Mouse (Mus musculus): ENCODE results near the gene Clmn. TPM values are rescaled to one million over a fixed set of nuclear protein-coding genes. Genes with fewer than 3 reads are reported as not detected.

Clmn gene
- total and polyA plus RNA-seq, 3 experiments: not detected

DNA sequence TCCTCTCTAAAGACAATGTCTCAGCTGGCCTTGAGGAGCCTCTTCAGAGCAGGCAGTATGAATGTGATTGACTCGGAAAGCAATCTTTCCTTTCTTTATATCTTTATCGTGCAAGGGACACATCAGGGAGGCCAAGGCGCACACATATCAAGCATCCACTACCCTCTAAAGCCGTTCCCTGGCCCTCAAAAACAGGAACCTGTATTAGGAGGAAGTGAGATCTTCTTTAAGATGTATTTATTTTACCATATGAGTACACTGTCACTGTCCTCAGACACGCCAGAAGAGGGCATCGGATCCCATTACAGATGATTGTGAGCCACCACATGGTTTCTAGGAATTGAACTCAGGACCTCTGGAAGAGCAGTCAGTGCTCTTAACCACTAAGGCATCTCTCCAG, 122.6 kb downstream of the Clmn start (continued):
- TF ChIP-seq KAT2A (conservative IDR thresholded peaks at IDR 0.05; ENCODE audit: low read depth, low read length) (no peak), ETS1 (IDR thresholded peaks at IDR 0.05; ENCODE audit: low read depth, low read length) (peak; percentile 67), NRF1 (IDR thresholded peaks at IDR 0.05; ENCODE audit: insufficient read depth, low read depth, low read length, poor library complexity, severe bottlenecking) (no peak), POLR2AphosphoS2 (IDR thresholded peaks at IDR 0.05; ENCODE audit: low read length) (no peak), USF1 (IDR thresholded peaks at IDR 0.05; ENCODE audit: low read depth, low read length) (no peak), MYC (IDR thresholded peaks at IDR 0.05; ENCODE audit: low read depth, low read length) (peak; percentile 78), GATA1 (IDR thresholded peaks at IDR 0.05; ENCODE audit: low read depth, low read length) (peak; percentile 56; the same call in 1 of the 2 replicates), MYB (IDR thresholded peaks at IDR 0.05; ENCODE audit: low read depth, low read length) (no peak), USF2 (IDR thresholded peaks at IDR 0.05; ENCODE audit: borderline replicate concordance in 1 of 2, insufficient read depth in 1 of 2, low read depth in 1 of 2, low read length in 2 of 2) (no peak), CTCF (IDR thresholded peaks at IDR 0.05 in 2 of 3, conservative IDR thresholded peaks at IDR 0.05 in 1 of 3; ENCODE audit: control insufficient read depth in 1 of 3, insufficient read depth in 1 of 3, low read depth in 2 of 3, low read length in 3 of 3, poor library complexity in 1 of 3, severe bottlenecking in 1 of 3) (peak; percentile 6 to 48 (median 23); a peak in 2 of 6 replicates), CHD2 (IDR thresholded peaks at IDR 0.05; ENCODE audit: low read length) (no peak), MAX (IDR thresholded peaks at IDR 0.05; ENCODE audit: low read length) (no peak), GABPA (IDR thresholded peaks at IDR 0.05; ENCODE audit: low read depth, low read length) (no peak), TAL1 (IDR thresholded peaks at IDR 0.05; ENCODE audit: low read length) (peak; percentile 19; the same call in 1 of the 2 replicates), CHD1 (IDR thresholded peaks at IDR 0.05; ENCODE audit: low read depth, low read length) (no peak), ZNF384 (IDR thresholded peaks at IDR 0.05; ENCODE audit: low read depth, low read length) (no peak), ZKSCAN1 (IDR thresholded peaks at IDR 0.05; ENCODE audit: low read depth, low read length) (no peak), EP300 (IDR thresholded peaks at IDR 0.05; ENCODE audit: low read depth in 1 of 2, low read length in 2 of 2) (peak; percentile 52 to 70), RAD21 (IDR thresholded peaks at IDR 0.05; ENCODE audit: low read depth, low read length) (peak; percentile 20; the same call in 1 of the 2 replicates), MAZ (IDR thresholded peaks at IDR 0.05; ENCODE audit: low read depth, low read length) (no peak), SMC3 (IDR thresholded peaks at IDR 0.05; ENCODE audit: low read depth, low read length) (peak; percentile 43)

DNA sequence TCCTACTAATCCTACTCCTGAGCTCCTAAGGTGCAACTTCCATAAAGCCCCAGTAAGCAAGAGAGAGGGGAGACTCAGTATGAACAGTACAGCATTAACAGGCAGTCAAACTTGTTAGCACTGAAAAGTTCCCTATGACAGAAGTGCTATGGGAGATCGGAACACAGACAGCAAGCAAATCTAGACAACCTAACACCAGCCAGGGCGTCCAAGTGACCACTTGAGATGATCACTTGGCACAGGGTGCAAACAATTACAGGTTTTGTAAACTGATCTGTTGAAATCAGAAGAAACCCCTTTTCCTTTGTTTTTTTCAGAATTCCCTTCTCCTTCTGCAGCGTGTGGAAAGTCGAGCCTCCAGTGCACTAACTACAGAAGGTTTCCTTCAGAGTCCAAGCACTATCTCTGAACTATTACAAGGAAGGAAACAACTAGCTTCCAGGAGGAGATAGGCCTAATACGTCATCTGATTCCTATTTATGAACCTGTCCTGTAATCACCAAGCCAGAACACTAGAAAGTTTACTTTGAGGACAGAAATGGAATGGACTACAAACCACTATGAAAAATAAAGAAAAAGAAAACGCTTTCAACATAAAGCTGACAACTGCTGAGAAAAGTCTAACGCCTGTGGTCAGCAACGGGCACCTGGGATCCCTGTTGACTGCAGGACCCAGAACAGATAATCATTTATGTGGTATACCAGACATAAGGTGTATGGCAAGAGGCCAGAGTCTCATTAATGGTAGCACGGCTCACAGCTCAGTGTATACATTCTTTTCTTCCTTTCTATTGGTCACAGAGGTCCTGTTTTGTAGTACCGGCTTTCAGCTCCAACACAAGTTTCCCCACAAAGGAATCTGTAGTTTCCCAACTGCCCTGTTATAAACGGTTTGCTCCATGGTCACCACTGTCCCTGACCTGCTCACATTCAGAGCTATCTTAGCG, 123.8 kb downstream of the Clmn start:
- Histone ChIP-seq H3K27me3 (ENCODE audit: control insufficient read depth in 1 of 2, insufficient read depth in 2 of 2, low read length in 2 of 2) (no peaks in the 10 kb centered on the region), H3K27ac (ENCODE audit: control insufficient read depth, low read depth, low read length) (no peak overlapping the region), H3K9ac (ENCODE audit: control insufficient read depth, low read depth, low read length, poor library complexity, severe bottlenecking) (no peak overlapping the region), H3K4me3 (ENCODE audit: control insufficient read depth in 1 of 2, insufficient read depth in 1 of 2, low read depth in 2 of 2, low read length in 2 of 2) (no peak overlapping the region), H3K4me1 (ENCODE audit: control insufficient read depth in 1 of 2, insufficient read depth in 2 of 2, low read length in 2 of 2) (peaks cover 8 to 9% of the 10 kb centered on the region in 2 experiments), H3K9me3 (replicated peaks; ENCODE audit: insufficient read depth, low read length) (no peaks in the 10 kb centered on the region), H3K79me2 (ENCODE audit: control insufficient read depth, insufficient read depth, low read length, poor library complexity) (peaks cover 38% of the 10 kb centered on the region), H3K36me3 (ENCODE audit: control insufficient read depth in 1 of 2, insufficient read depth in 2 of 2, low read length in 2 of 2) (peaks cover 4 to 17% of the 10 kb centered on the region in 2 experiments)
- no peak for TF ChIP-seq USF1 (IDR thresholded peaks at IDR 0.05; ENCODE audit: low read depth, low read length)
- no peak for DNase-seq (ENCODE audit: low read depth, low spot score)
